Mouse (Mus musculus) heart, postnatal 14 days (tissue): Measurements from ENCODE around the gene Gk. TPM values are rescaled to one million over a fixed set of nuclear protein-coding genes. Genes with fewer than 3 reads are reported as not detected.

Experiments used
- DNase-seq, 2 experiments: peaks; one replicate each; pipeline ENCODE4 v3.0.0; 2021 to 2022
- intact Hi-C: fragments of 180-260 bp; cut with DNase I; formaldehyde crosslinking; loops from one replicate; pipeline ENCODE4 v1.15.1; 2025
- long read RNA-seq, 2 experiments: library from polyadenylated mRNA; stranded (forward); transcript quantifications; one replicate each; pipeline ENCODE4 v2.0.0; 2021
- total RNA-seq, 2 experiments: library from RNA; stranded (reverse); gene quantifications; 2 replicates each; pipeline ENCODE4 v1.2.3; 2021

Gene Gk
- 10 to 100 TPM; 24.9 to 34.1 TPM for total RNA-seq
- long read RNA-seq, experiment 1, full-length matches to known transcripts = 19 of 27 reads
- long read RNA-seq, experiment 1, partial matches to known transcripts = 3 of 27 reads
- long read RNA-seq, experiment 1, other reads (novel, unspliced or antisense) = 5 of 27 reads
- long read RNA-seq, experiment 2, full-length matches to known transcripts = 35 of 47 reads
- long read RNA-seq, experiment 2, partial matches to known transcripts = 5 of 47 reads
- long read RNA-seq, experiment 2, other reads (novel, unspliced or antisense) = 7 of 47 reads

DNA sequence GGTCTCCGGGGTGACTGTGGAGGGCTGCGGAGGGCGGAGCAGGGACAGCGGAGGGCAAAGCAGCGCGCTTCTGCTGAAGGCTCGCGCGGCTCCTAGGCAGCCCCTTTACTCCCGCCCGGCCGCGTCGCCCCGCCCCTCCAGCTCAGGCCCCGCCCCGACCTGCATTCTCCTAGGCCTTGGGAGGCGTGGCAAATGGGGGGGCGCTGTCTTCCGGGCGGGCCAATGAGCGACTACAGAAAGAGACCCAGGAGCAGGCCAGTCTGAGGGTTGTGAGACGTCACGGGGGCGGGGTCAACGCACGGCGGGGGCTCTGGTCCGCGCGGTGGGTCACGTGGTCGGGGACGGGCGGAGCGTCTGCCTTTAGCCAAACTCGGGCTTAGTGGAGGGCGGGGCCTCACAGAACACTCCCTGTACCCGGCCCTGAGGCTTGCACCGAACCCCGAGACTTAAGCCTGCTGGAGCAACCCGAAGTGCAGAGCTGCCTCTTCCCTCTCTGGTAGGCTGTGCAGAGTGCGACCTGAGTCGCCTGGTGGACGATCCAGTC lies at the start of gene Gk:
Gk (minus strand) TSS at position 276 of the 544 bp plus-strand sequence.
- intact Hi-C loops = loop anchor here (10.0 kb wide), 1 partner anchor 98 kb away; the partner anchor contains the start of gene 5430427O19Rik
- peak; percentile 94 to 96 for DNase-seq

DNA sequence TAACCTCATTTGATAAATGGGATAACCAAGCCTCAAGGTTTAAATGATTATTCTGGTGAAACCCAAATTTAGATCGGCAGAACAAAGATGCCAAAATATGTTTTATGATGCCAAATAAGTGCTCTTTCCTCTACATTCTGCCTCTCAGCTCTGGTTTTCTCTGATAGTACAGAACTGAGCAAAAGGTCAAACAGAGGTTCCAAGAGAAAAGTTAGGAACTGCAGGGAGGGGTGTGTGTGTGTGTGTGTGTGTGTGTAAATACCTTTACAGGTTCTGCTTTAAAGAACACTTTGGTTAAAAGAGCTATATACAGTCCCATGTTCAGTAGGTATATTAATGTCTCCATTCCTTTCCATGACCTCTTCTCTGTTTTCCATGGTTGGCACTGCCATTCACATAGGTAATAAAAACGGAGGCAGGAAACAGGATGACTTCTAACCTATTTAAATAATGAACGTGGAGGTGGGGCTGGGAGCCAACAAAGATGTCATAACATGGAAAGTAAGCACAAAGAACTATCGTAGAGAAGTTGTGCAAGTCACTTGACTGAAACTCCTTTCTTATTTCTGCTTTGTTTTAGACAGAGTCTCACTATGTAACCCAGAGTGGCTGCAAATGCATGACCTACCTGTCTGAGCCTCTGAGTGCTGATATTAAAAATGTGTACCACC lies 28.2 kb upstream of the Gk start:
- intact Hi-C loops = no loop called here
- no peak for DNase-seq

DNA sequence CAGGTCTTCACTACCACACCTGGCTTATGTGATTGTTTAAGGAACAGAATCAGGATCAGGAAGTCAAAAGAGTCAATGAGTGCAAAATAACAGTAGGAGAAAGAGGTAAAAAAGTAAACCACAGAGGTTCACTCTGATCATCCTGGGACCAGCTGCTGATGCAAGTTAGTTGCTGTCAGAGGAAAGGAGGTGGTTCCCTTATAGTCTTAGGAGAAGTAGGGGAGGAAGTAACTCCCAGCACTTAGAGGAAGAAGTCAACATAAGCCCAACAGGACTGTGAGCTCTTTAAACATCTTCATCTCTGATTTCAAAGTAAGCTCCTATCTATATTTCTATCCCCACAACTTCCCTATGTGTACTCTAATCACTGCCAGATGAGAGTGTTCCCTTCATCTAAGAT lies 26.4 kb upstream of the Gk start:
- intact Hi-C loops = no loop called here
- DNase-seq = no peak

DNA sequence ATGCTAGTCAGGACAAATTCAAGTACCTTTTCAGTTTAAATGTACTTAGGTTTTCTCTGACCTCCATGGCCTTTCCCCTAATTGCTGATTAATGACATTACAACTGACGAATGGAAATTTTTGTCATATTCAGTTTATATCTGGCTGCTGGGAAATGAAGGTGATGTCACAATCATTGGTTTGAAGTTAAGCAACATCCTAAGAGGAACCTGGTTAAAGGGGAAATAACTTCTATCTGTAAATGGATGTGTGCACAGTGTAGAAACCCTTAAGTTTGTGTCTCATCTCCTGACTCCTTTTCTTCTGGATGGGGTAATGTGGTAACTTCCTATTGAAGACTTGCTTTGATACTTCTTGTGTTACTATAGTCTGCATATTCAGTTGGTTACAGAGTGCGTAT lies 20.8 kb upstream of the Gk start:
- DNase-seq = no peak
- intact Hi-C loops = no loop called here

DNA sequence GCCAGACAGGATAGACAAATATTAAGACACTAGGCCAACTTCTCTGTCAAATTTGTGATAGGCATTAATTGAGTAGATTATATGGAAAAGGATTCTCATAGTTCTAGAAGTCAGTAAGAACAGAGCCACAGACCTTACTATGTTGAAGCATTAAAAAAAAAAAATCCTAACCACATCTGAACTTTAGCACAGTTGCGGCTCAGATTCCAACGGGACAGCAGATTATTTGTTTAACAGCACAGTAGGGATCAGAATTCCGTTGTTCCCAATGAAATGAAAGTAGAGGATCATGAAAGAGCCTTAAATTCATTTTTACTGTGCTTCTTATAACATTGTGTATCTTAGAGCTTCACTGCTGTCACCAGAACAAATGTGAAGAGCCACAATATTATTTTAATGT lies 1.7 kb upstream of the Gk start:
- intact Hi-C loops = loop anchor here (10.0 kb wide), 1 partner anchor 96 kb away; the partner anchor contains the start of gene 5430427O19Rik
- DNase-seq = no peak

DNA sequence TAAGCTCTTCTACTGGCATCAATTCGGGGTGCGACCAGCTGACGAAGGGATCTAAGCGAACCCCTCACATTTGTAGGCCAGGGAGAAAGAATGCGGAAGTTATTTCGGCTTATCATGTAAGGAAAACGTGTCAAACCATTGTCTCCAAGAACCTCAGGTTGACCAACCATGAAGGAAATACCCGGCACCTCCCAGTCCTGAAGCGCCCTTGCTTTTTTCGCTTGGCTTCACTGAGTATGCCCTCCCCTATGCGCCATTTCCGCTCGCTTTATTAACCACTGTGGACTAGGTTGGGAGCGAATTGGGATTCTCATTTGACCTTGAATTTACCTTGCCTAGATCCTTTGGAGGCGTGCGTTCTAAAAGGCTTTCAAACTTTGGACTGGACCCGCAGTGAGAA lies 522 bp upstream of the Gk start:
- intact Hi-C loops = loop anchor here (10.0 kb wide), 1 partner anchor 98 kb away; the partner anchor contains the start of gene 5430427O19Rik
- DNase-seq = peak in 1 of 2 experiments; percentile 46

DNA sequence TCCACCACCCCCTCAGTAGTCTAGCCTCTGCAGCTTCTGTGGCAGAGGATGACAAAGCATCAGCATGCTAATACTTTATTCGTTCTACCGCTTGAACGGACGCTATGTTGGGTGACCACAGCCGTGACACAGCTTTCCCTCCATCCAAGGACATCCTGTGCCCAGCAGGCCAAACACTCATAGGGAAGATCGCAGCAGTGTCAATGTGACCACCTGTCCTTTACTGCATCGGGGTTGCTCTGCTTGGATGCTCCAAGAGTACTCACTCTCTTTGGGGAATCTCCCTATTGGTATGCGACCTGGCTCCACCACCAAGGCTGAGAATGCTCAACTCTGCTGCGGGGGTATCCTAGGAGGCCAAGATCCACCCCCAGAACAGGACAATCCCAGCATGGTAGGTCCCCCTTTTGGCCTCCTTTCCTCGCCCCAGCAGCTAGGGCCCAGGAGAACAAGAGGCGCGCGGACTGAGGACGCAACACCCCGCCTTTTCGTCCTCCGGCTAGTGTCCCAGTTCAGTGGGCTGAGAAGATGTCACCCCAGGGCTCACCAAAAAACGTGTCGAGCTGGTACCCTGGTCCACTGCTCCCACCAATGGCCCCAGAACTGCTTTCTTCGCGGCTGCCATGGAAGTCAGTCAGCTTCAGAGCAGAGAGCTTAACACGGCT lies 608 bp downstream of the Gk start:
- intact Hi-C loops = loop anchor here (10.0 kb wide), 1 partner anchor 99 kb away; the partner anchor contains the start of gene 5430427O19Rik

DNA sequence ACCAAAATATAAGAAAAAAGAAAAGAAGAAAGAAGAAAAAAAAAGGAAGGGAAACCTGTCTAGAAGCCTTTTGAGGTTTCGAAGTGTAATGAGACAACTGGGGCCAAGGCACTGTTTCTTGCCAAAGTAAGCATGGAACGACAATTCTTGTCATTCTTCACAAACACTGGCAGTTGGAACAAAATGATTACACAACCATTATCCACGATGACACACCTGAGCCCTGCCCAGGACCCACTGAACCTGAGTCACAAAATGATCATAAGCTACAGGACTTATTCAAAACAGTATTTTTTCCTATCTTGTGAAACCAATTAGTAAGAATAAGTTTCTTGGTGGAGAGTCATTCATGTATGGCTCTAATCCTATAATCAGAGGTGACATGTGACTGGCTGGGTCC lies 5.3 kb downstream of the Gk start:
- intact Hi-C loops = loop anchor here (10.0 kb wide), 1 partner anchor 103 kb away; the partner anchor contains the start of gene 5430427O19Rik

More for the DNA sequence above, 608 bp downstream of the Gk start:
- peak; percentile 1 to 11 for DNase-seq

DNA sequence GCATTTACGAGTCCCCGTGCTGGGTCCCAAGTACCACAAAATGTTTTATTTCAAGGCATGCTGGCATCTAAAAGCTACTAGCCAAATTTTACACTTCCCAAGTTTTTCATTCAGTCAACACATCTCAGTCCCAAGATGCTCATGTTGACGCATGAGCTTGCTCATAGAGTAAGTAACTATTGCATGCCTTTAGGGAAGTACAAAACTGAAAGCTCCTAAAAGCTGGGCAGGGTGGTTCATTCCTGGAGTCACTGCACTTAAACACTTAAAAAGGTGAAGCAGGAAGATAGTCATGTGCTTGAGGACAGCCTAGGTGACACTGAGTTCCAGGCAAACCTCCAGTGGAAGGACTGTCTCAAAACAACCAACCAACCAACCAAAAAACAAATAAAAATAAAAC lies 5.9 kb downstream of the Gk start:
- intact Hi-C loops = loop anchor here (10.0 kb wide), 1 partner anchor 104 kb away; the partner anchor contains the start of gene 5430427O19Rik

More for the DNA sequence above, 5.3 kb downstream of the Gk start:
- no peak for DNase-seq

DNA sequence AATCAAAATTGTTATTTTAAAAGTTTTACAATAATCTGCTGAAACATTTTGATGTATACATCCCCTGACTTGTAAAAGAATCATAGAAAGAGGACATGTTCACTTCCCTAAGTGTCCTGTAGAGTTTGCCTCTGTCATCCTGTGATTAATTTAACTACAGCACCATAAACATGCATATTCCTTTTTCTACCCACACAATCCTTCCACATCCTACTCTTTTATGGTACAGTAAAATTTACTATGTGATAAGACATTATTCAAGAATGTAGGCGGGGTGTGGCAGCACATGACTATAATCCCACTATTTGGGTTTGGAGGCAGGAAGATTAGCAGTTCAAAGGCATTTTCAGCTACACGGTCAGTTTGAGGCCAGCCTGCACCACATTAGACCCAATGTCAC lies 8.0 kb downstream of the Gk start:
- DNase-seq = no peak
- intact Hi-C loops = no loop called here

More for the DNA sequence above, 5.9 kb downstream of the Gk start:
- no peak for DNase-seq

DNA sequence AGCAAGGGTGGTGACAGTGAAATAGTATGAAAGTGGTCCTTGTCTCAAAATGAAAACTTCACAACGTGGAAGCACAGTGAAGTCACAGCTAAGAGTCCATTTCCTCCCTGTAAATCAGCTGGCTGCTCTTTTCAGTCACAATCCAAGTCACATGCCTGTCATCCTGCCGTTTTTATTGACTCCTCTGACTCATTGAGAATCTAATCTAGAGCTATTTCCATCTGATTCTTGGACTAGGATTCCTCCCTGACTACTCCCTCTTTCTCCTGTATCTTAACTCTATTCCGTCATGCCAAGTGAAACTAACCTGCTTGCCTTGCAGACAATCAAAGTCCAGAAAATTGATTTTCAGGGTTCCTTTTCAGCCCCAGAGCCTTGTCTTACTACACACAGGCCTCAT lies 20.6 kb downstream of the Gk start:
- intact Hi-C loops = no loop called here

DNA sequence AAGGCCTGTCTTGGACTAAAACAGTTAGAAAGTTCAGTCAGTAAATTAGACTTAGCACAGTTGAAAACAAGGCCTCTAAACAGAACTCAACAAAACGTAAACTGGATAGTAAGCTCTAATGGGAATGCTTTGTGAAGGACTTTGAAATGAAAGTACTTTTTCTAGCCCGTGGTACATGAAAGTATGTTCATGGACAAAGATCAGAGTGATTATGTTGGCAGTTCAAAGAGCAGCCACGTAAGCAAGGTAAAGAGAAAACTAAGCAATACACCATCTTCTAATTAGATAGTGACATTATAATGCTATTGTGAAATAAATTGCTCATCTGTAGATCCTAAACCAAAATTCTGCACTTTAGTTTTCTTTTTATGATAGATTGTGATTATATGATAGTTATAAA lies 32.8 kb downstream of the Gk start:
- DNase-seq = no peak
- intact Hi-C loops = no loop called here

More for the DNA sequence above, 20.6 kb downstream of the Gk start:
- no peak for DNase-seq

DNA sequence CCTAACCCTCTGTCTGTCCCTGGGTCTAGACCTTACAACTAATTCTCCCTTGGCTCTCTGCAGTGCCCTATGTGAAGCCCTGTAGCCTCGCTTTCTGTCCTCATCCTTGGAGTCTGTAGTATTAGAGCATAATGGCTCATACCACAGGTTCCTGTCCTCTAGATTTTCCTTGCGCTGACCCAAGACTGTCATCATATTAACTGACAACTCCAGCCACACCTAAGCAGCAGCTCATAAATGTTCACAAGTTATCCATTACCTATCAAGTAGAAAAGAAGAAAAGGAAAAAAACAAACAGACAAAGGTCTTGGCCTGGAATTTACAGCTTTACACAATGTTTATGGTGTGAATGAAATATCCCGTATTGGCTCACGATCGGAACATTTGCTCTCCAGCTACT lies 43.4 kb downstream of the Gk start:
- no peak for DNase-seq
- intact Hi-C loops = no loop called here

DNA sequence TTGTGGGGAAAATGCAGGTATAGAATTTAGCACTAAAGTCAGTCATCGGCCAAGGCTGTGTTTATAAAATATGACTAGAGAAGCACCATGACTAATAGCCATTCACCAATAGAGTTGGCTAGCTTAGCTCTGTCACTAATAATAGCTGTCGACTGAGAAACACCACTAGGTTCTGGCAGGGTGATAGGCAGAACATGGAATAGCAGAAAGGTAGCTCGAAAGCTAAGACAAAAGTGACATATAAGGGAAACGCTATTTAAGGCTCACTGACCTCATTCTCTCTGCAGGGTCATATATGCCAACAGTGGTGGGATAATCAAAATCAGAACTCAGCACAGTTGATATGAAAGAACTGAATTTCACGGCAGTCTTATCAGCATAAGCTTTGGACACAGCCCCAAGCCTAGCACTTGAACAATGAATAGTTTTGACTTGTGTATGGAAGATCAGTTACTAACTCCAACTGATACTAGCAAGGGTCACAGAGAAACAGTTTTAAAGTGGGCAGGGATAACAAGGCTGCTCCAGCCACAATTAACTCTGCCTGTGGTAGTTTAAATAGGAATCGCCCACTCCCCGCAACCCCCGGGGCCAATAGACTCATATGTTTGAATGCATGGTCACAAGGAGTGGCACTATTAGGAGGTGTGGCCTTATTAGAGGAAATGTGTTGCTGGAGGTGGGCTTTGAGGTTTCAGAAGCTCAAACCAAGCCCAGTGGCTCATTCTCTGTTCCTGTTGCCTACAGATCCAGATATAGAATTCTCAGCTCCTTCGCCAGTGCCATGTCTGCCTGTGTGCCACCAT lies 45.3 kb downstream of the Gk start:
- DNase-seq = peak in 1 of 2 experiments; percentile 5
- intact Hi-C loops = no loop called here

DNA sequence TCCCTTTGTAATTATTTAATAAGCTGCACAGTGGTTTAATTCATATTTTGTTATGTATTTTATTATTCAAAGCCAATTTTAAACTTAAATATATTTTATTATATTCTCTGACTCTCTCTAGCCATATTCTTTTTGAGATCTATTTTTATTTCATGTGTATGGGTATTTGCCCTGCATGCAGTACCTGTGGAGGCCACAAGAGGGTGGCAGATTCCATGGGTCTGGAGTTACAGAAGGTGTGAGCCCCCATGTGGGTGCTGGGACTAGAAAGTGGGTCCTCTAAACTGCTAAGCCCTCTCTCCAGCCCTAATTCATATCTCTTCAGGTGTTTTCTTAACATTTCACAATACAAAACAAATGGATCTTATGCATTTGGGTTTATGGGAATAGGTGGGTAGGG lies 55.4 kb downstream of the Gk start:
- DNase-seq = peak; percentile 2 to 27
- intact Hi-C loops = no loop called here

DNA sequence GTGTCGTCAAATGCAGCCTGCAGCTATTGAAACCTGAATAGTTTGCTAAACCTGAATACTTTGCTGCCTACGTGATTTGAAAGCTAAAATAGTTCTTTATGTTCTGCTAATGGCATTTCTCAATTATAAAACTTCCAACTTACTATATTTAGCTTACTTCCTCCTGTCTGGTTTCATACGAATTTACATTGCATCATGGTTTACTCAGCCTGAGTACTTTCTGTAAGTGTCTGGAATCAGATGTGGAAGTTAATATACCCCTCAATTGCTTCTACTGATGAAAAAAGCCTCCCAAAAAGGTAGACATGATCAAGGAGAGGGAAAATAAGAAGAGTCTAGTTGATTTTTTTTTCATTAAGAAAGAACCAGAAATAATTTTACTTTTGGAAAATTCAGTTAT lies 66.2 kb downstream of the Gk start:
- no peak for DNase-seq
- intact Hi-C loops = no loop called here

DNA sequence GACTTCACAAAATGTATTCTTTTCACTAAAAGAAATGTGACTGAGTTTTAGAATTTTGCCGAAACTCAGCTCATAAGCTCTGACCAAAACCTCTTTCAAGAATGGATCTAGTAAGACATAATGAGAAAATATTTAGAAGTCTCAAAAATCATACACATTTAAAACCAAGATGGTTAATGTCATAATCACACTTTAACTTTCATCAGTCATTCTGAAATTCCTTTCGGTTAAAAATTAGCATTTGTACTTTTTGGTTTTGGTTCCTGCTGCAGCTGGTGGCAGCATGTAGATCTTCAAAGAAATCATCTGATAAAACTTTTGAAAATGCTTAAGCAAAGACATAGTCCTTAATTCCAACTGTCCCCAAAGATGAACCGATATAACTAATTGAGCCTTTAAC lies 70.9 kb downstream of the Gk start:
- intact Hi-C loops = no loop called here
- no peak for DNase-seq

DNA sequence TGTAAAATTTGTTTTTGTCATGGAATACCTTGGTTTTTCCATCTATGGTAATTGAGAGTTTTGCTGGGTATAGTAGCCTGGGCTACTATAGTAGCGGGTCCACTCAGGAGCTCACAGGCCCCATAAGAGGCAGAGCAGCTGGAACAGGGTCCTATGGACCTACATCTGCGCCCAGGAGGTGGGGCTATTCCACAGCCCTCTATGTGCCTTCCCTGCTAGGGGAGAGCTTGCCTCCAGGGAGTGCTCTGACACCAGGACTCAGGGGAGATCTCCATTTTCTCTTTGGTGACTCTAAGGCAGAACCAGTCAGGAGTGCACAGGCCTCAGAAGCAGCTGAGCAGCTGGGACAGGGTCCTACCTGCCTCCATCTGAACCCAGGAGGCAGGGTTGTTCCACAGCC lies 92.9 kb downstream of the Gk start:
- intact Hi-C loops = no loop called here
- no peak for DNase-seq

DNA sequence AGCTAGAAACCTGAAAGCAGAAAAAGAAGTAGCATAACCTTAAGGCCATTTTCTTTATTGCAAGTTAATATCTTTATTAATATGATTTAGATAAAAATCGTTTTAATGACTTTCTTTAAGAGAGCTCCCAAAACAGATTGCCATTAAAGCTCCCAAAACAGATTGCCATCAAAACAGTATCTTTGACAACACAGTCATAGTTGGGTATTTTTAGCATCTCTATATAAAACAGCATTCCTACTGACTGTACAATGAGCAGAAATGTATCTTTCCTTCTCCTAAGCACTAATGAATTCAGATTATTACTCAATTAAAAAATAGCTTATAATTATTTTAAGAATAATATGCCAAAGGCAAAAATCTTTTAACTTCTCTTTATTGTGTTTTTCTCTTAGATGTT lies 94.5 kb downstream of the Gk start:
- intact Hi-C loops = no loop called here
- no peak for DNase-seq

DNA sequence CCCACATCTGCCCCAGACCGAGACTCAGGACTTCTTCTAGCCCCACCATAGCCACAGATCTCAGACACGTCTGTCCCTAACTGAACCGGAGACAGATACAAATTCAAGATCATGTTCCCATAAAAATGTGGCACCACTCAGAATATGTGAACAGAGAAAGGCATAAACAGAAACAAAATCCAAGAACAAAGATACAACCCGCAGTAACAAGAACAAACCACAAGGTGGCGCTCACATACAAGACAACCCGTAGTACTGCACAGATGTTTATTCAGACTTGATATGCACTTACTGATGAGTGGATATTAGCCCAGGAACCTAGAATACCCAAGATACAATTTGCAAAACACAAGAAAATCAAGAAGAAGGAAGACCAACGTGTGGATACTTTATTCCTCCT lies 99.8 kb downstream of the Gk start:
- peak; percentile 13 to 38 for DNase-seq
- intact Hi-C loops = loop anchor here (2.0 kb wide), 2 partner anchors 202 to 242 kb away; no protein-coding TSS in a partner anchor
